Mouse (Mus musculus) bone marrow macrophage, adult 2 months (primary cell): Measurements from ENCODE around the gene Hnrnpab.

Experiments used
- CTCF ChIP-seq: IDR thresholded peaks from 2 replicates; pipeline ENCODE4 v1.5.1; 2012; ENCODE audit warnings: low read depth, mild to moderate bottlenecking, low read length, moderate library complexity
- POLR2A ChIP-seq: IDR thresholded peaks from 2 replicates; pipeline ENCODE4 v1.6.1; 2012; ENCODE audit warnings: mild to moderate bottlenecking, low read depth, low read length, borderline replicate concordance

- TF ChIP-seq POLR2A: no peak
- no peak for TF ChIP-seq CTCF
These were observed 12.8 kb downstream of the Hnrnpab start for GRCm38 (mm10) chr11:51593849-51594248.
